11 mouse cellular contexts compared by ENCODE assay signal in genomic region chr12:31996877-31997276, GRCm38 (mm10). TPM values are rescaled to one million over a fixed set of nuclear protein-coding genes. Genes with fewer than 3 reads are reported as not detected.
DNase-seq lines count a peak whose midpoint lies in the region; ATAC-seq lines count a peak whose summit lies in the region.
"Had no signal": no experiment of that assay in that cellular context is flagged by ENCODE, and none has a peak within 500 bp of the region (broad histone marks: within the 10 kb centered on the region; RNA-seq: fewer than 3 reads in every experiment).

No protein-coding gene starts in this region.

- no peaks in the 10 kb centered on the region for H3K27me3 ChIP-seq in heart, embryonic 10.5 days (ENCODE audit: insufficient read depth, poor library complexity, severe bottlenecking)
- H3K27me3 ChIP-seq in intestine, embryonic 15.5 days (replicated peaks): no peaks in the 10 kb centered on the region
- H3K27me3 ChIP-seq: limb, embryonic 15.5 days had no signal

- DNase-seq in heart, adult 11 months: peak; percentile 94
- no peak for DNase-seq in heart, embryonic 10.5 days (ENCODE audit: low spot score)
- DNase-seq in MEL-GATA-1-ER (ENCODE audit: extremely low read depth, low read depth): peak; percentile 97
- no peak for DNase-seq in thymus, adult 18-20 months
- DNase-seq in cerebellum, postnatal 25 days: no peak
- no peak for DNase-seq in urinary bladder, adult 18-20 months (ENCODE audit: low spot score in 2 of 2)
- DNase-seq: cerebellum, postnatal 14 days; thymus, adult 2 months had no signal

- no peak overlapping the region for H3K27ac ChIP-seq in heart, embryonic 10.5 days
- no peak overlapping the region for H3K27ac ChIP-seq in intestine, embryonic 15.5 days
- H3K27ac ChIP-seq: limb, embryonic 15.5 days had no signal

- WGBS in heart, embryonic 10.5 days: 56% methylated on average over 5 of the region's 5 CpGs
- 44% methylated on average over 5 of the region's 5 CpGs for WGBS in intestine, embryonic 15.5 days

- no peak overlapping the region for H3K9ac ChIP-seq in intestine, embryonic 15.5 days
- H3K9ac ChIP-seq: limb, embryonic 15.5 days had no signal

- no peaks in the 10 kb centered on the region for H3K36me3 ChIP-seq in heart, embryonic 10.5 days
- H3K36me3 ChIP-seq in intestine, embryonic 15.5 days: no peaks in the 10 kb centered on the region
- H3K36me3 ChIP-seq: limb, embryonic 15.5 days had no signal

- no peaks in the 10 kb centered on the region for H3K9me3 ChIP-seq in heart, embryonic 10.5 days
- no peaks in the 10 kb centered on the region for H3K9me3 ChIP-seq in intestine, embryonic 15.5 days
- H3K9me3 ChIP-seq: limb, embryonic 15.5 days had no signal

- H3K4me2 ChIP-seq in intestine, embryonic 15.5 days (replicated peaks): no peak overlapping the region
- H3K4me2 ChIP-seq: limb, embryonic 15.5 days had no signal

- ATAC-seq in intestine, embryonic 15.5 days: peak; percentile 67
- ATAC-seq in megakaryocyte progenitor cell, adult 5-6 weeks (replicated peaks; ENCODE audit: poor library complexity): peak; percentile 90

- peaks cover 11% of the 10 kb centered on the region for H3K4me1 ChIP-seq in heart, embryonic 10.5 days
- H3K4me1 ChIP-seq in intestine, embryonic 15.5 days (replicated peaks): 0 out of 2 replicates have a peak, but pooled peaks cover 2% of the 10 kb centered on the region
- H3K4me1 ChIP-seq: limb, embryonic 15.5 days had no signal

- H3K4me3 ChIP-seq in heart, embryonic 10.5 days: no peak overlapping the region
- no peak overlapping the region for H3K4me3 ChIP-seq in intestine, embryonic 15.5 days (replicated peaks)
- H3K4me3 ChIP-seq: limb, embryonic 15.5 days had no signal

RNA-seq across cellular contexts. Expression of gene Hbp1, which starts 46.5 kb away (rescaled TPM):
- 84.4 and 84.7 TPM in 2 replicates for polyA plus RNA-seq in heart, embryonic 10.5 days (2016; fragmentation: Nextera tagmentation; extraction: Ambion mirVana)
- 79.8 and 89.2 TPM in 2 replicates for polyA plus RNA-seq in intestine, embryonic 15.5 days (2015; fragmentation: Nextera tagmentation; extraction: Ambion mirVana)
- 48.7 and 52.9 TPM in 2 replicates for total RNA-seq in megakaryocyte progenitor cell, adult 5-6 weeks (2015)
- 43.6 and 46.8 TPM in 2 replicates for total RNA-seq in megakaryocyte progenitor cell, adult 5-6 weeks (2017)

Comparison
In these comparisons a context has a peak if more than half of its experiments do, and no peak if none do; other contexts are left out.
1. DNase-seq: peak in heart, adult 11 months (single experiment) and MEL-GATA-1-ER (single experiment); none in heart, embryonic 10.5 days (single experiment), thymus, adult 18-20 months (0 of 2), cerebellum, postnatal 25 days (0 of 2) and urinary bladder, adult 18-20 months (0 of 2).